Mouse (Mus musculus) megakaryocyte, adult 5-6 weeks (primary cell): Measurements from ENCODE around the gene AI987944. TPM values are rescaled to one million over a fixed set of nuclear protein-coding genes. Genes with fewer than 3 reads are reported as not detected.

Experiments used
- ATAC-seq: 2 replicates; pipeline ENCODE4 v1.8.0; 2016; ENCODE audit warnings: mild to moderate bottlenecking, inconsistent platforms; ENCODE audit not compliant: poor library complexity, severe bottlenecking
- total RNA-seq, 2 experiments: library from RNA; stranded (forward) in 1 of 2; stranded (reverse) in 1 of 2; fragments of 153-499, 151-499 nt in 1 of 2; fragments of 221-1000, 200-1000 nt in 1 of 2; gene quantifications; 2 replicates each; pipeline versions ENCODE4 v1.2.3 to v1.2.4; 2015 to 2017

Gene AI987944
- 15.2 and 25.2 TPM in 2 replicates for total RNA-seq (2015)
- 24.0 and 26.9 TPM in 2 replicates for total RNA-seq (2017)

DNA sequence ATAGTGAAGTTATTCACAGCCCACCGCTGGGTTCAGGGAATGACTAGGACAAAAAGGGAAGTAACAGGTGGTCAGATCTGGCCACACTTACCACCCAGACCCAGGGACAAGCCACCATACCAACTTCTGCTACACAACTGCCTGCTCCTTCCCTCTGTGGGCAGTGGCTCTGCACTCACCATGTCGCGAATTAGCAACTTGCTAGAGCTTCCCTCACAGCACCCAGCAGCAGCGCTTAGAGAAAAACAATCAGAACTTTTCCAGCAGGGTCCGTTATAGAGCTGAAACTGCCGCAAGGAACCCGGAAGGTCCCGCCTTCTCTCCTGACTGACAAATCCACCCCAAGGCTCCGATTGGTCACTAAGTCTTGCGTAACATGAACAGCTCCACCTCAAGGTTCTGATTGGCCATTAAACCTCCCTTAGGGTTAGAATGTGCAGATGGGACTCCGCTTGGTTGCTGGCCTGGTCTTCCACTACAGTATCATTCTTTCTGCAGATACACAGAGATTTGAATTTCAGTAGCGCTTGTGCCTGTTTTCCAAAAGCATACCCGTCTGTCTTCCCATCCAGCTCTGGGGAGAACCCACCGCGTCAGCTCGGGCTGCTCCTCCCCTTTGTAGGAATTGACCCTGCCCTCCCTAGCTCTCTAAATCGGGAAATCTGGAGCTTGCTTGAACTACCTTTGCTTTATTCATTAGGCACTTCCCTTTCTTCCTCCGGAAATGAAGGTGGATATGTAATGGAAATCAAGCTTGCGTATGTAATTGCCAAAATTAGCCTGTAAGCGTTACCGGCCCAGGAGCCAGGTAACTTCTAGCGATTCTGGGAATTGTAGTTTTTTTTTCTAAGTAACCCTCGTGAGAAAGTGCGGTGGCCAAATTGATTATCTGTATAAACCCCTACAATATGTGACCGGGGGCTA is at the start of gene AI987944:
TSS of gene AI987944 (minus strand) at position 332 of the 924 bp plus-strand sequence.
- peak; percentile 94 for ATAC-seq

DNA sequence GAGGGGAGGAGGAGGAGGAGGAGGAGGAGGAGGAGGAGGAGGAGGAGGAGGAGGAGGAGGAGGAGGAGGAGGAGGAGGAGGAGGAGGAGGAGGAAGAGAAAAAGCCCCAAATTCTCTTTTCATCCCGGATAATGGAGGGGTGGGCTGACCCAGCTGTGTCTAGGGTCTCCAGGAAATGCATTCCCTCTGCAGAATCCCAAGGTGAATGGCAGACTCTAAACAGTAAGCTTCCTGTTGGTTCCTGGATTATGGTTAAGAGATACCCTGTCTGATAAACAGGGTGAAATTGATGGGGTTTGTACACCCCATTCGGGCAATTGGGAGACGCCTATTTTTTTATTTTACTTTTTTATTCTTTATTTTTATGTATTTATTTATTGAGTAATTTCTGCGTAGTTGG is 951 bp upstream of the AI987944 start:
- no peak for ATAC-seq

Other genes with a start within 250 kb of the AI987944 start
- not detected in 2 replicates for gene Gm5592, start 239.5 kb downstream of the AI987944 start, total RNA-seq (2015)
- gene Gm5592, start 239.5 kb downstream of the AI987944 start, total RNA-seq (2017): not detected in 2 replicates
- not detected in 2 replicates for gene Vmn2r57, start 55.3 kb upstream of the AI987944 start, total RNA-seq (2015)
- not detected in 2 replicates for gene Vmn2r57, start 55.3 kb upstream of the AI987944 start, total RNA-seq (2017)
- not detected in 2 replicates for gene Gm20449, start 106.0 kb upstream of the AI987944 start, total RNA-seq (2015)
- not detected in 2 replicates for gene Gm20449, start 106.0 kb upstream of the AI987944 start, total RNA-seq (2017)
- gene AW146154, start 106.5 kb upstream of the AI987944 start, total RNA-seq (2015): 5.4 and 8.5 TPM in 2 replicates
- gene AW146154, start 106.5 kb upstream of the AI987944 start, total RNA-seq (2017): 7.4 and 7.9 TPM in 2 replicates
- gene Gm6871, start 180.3 kb upstream of the AI987944 start, total RNA-seq (2015): not detected in 2 replicates
- gene Gm6871, start 180.3 kb upstream of the AI987944 start, total RNA-seq (2017): not detected in 2 replicates
- gene 2610021A01Rik, start 205.9 kb upstream of the AI987944 start, total RNA-seq (2015): 10.3 and 10.6 TPM in 2 replicates
- gene 2610021A01Rik, start 205.9 kb upstream of the AI987944 start, total RNA-seq (2017): 7.8 and 8.7 TPM in 2 replicates
- gene Zfp788, start 239.8 kb upstream of the AI987944 start, total RNA-seq (2015): 4.6 and 10.9 TPM in 2 replicates
- gene Zfp788, start 239.8 kb upstream of the AI987944 start, total RNA-seq (2017): 4.7 and 8.2 TPM in 2 replicates